Mouse (Mus musculus): ENCODE results near the gene Klhl8. TPM values are rescaled to one million over a fixed set of nuclear protein-coding genes. Genes with fewer than 3 reads are reported as not detected.
A peak's percentile ranks its signal among the peaks of the same experiment; 100 is the strongest.

Klhl8 gene
- total and polyA plus RNA-seq, 3 experiments: 5.6 to 6.2 TPM; not detected in 1

GRCm38 (mm10) chr5:103843938-103844337 is 67.1 kb downstream of the Klhl8 start:
- peak; percentile 61 for DNase-seq (ENCODE audit: low read depth, low spot score)
- TF ChIP-seq TBP (IDR thresholded peaks at IDR 0.05; ENCODE audit: low read depth, low read length) (no peak), RAD21 (IDR thresholded peaks at IDR 0.05; ENCODE audit: low read depth, low read length) (peak; percentile 67), ZC3H11A (IDR thresholded peaks at IDR 0.05; ENCODE audit: low read depth, low read length) (peak; percentile 72), EP300 (IDR thresholded peaks at IDR 0.05; ENCODE audit: low read depth in 1 of 2, low read length in 2 of 2) (no peak), POLR2A (IDR thresholded peaks at IDR 0.05; ENCODE audit: control insufficient read depth in 1 of 2, insufficient read depth in 1 of 2, low read depth in 1 of 2, low read length in 2 of 2, poor library complexity in 1 of 2) (no peak), TCF12 (IDR thresholded peaks at IDR 0.05; ENCODE audit: low read depth, low read length) (no peak), ELF1 (IDR thresholded peaks at IDR 0.05; ENCODE audit: low read depth, low read length) (no peak), MEF2A (IDR thresholded peaks at IDR 0.05; ENCODE audit: extremely low read depth, insufficient replicate concordance, low read depth, low read length, poor library complexity, severe bottlenecking) (no peak), MAX (IDR thresholded peaks at IDR 0.05; ENCODE audit: low read length) (no peak), JUND (IDR thresholded peaks at IDR 0.05; ENCODE audit: low read depth, low read length) (no peak), UBTF (IDR thresholded peaks at IDR 0.05; ENCODE audit: borderline replicate concordance, insufficient read depth, low read depth, low read length) (no peak), SMC3 (IDR thresholded peaks at IDR 0.05; ENCODE audit: low read depth, low read length) (peak; percentile 83), ZKSCAN1 (IDR thresholded peaks at IDR 0.05; ENCODE audit: low read depth, low read length) (no peak), MAZ (IDR thresholded peaks at IDR 0.05; ENCODE audit: low read depth, low read length) (no peak), TAL1 (IDR thresholded peaks at IDR 0.05; ENCODE audit: low read length) (no peak), CHD2 (IDR thresholded peaks at IDR 0.05; ENCODE audit: low read length) (no peak), KAT2A (conservative IDR thresholded peaks at IDR 0.05; ENCODE audit: low read depth, low read length) (no peak), POLR2AphosphoS2 (IDR thresholded peaks at IDR 0.05; ENCODE audit: low read length) (no peak), ETS1 (IDR thresholded peaks at IDR 0.05; ENCODE audit: low read depth, low read length) (no peak), MYC (IDR thresholded peaks at IDR 0.05; ENCODE audit: low read depth, low read length) (no peak), CHD1 (IDR thresholded peaks at IDR 0.05; ENCODE audit: low read depth, low read length) (no peak), ZNF384 (IDR thresholded peaks at IDR 0.05; ENCODE audit: low read depth, low read length) (no peak), MYB (IDR thresholded peaks at IDR 0.05; ENCODE audit: low read depth, low read length) (no peak), GABPA (IDR thresholded peaks at IDR 0.05; ENCODE audit: low read depth, low read length) (no peak), MXI1 (IDR thresholded peaks at IDR 0.05; ENCODE audit: low read depth, low read length) (no peak), GATA1 (IDR thresholded peaks at IDR 0.05; ENCODE audit: low read depth, low read length) (no peak), CTCF (IDR thresholded peaks at IDR 0.05 in 2 of 3, conservative IDR thresholded peaks at IDR 0.05 in 1 of 3; ENCODE audit: control insufficient read depth in 1 of 3, insufficient read depth in 1 of 3, low read depth in 2 of 3, low read length in 3 of 3, poor library complexity in 1 of 3, severe bottlenecking in 1 of 3) (peak; percentile 51 to 77 (median 69); a peak in 5 of 6 replicates), USF2 (IDR thresholded peaks at IDR 0.05; ENCODE audit: borderline replicate concordance in 1 of 2, insufficient read depth in 1 of 2, low read depth in 1 of 2, low read length in 2 of 2) (no peak), POLR2AphosphoS5 (IDR thresholded peaks at IDR 0.05; ENCODE audit: borderline replicate concordance, low read depth, low read length) (no peak), SIN3A (IDR thresholded peaks at IDR 0.05; ENCODE audit: low read length) (no peak), E2F4 (IDR thresholded peaks at IDR 0.05; ENCODE audit: borderline replicate concordance, low read depth, low read length) (no peak), ZMIZ1 (IDR thresholded peaks at IDR 0.05; ENCODE audit: low read depth, low read length) (no peak)
- Histone ChIP-seq H3K9ac (ENCODE audit: control insufficient read depth, low read depth, low read length, poor library complexity, severe bottlenecking) (no peak overlapping the region), H3K27ac (ENCODE audit: control insufficient read depth, low read depth, low read length) (no peak overlapping the region), H3K36me3 (ENCODE audit: control insufficient read depth in 1 of 2, insufficient read depth in 2 of 2, low read length in 2 of 2) (peaks cover 0 to 16% of the 10 kb centered on the region in 2 experiments; a peak in 2 of 4 replicates), H3K27me3 (ENCODE audit: control insufficient read depth in 1 of 2, insufficient read depth in 2 of 2, low read length in 2 of 2) (no peaks in the 10 kb centered on the region), H3K9me3 (replicated peaks; ENCODE audit: insufficient read depth, low read length) (no peaks in the 10 kb centered on the region), H3K4me1 (ENCODE audit: control insufficient read depth in 1 of 2, insufficient read depth in 2 of 2, low read length in 2 of 2) (no peaks in the 10 kb centered on the region), H3K79me2 (ENCODE audit: control insufficient read depth, insufficient read depth, low read length, poor library complexity) (no peaks in the 10 kb centered on the region), H3K4me3 (ENCODE audit: control insufficient read depth in 1 of 2, insufficient read depth in 1 of 2, low read depth in 2 of 2, low read length in 2 of 2) (no peak overlapping the region)
